Mouse (Mus musculus): Measurements from ENCODE around the gene Ntrk2. TPM values are rescaled to one million over a fixed set of nuclear protein-coding genes. Genes with fewer than 3 reads are reported as not detected.

The Ntrk2 gene
- polyA plus RNA-seq, 1 experiment from 2014 or later, result 4.7 TPM

GRCm38 (mm10) chr13:59117233-59117632 is 310.9 kb downstream of the Ntrk2 start:
- WGBS, result 77% methylated on average over 5 of the region's 5 CpGs
- Histone ChIP-seq H3K4me2 (no peak overlapping the region), H3K36me3 (no peaks in the 10 kb centered on the region)

DNA sequence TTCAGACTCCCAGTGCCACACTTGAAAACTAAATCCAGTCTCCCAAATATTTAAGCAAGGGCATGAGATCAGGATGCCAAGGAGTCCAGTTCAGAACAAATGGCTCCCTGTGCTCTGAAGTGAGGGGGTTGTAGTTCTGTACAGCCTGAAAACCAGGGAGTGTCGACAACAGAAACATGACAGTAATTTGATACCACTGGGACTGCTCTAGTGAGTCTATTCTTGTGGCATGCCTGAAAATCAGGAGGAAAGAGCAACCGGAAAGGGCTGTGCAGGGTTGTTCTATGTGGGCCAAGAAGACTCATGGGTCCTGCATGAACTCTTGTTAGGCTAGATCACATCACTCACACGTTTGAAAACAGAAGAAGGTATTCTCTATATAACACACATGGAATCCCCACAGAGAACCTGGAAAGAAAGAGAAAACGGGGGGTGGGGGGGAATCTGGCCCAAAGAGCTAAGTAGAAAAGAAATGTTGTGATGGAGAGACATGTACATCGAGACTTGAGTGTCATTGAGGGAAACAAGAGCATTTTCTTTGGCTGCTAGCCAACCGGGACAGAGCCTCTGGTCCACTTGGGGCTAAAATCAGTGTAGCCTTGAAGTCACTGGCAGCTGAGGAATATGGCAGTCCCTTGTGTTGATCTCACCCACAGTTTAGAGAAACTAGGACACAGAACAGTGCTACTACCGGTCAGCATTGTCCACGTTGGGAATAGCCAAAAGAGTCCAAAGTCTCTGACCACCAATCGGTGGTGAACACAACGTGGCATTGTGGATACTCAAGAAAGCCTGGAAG is 313.4 kb downstream of the Ntrk2 start:
- H3K4me2 ChIP-seq, result no peak overlapping the region
- H3K9ac ChIP-seq, result no peak overlapping the region
- no peak for ATAC-seq (ENCODE audit: extremely low read depth, insufficient number of reproducible peaks, low FRiP score, low TSS enrichment)
- H3K4me3 ChIP-seq, result no peak overlapping the region
- 0 out of 2 replicates have a peak overlapping the region, but pooled peaks have one; percentile 8 for H3K27ac ChIP-seq (replicated peaks)
- H3K36me3 ChIP-seq, result no peaks in the 10 kb centered on the region
- peaks cover 12% of the 10 kb centered on the region; the same call in 1 of the 2 replicates for H3K9me3 ChIP-seq
- H3K27me3 ChIP-seq (replicated peaks), result no peaks in the 10 kb centered on the region
- H3K4me1 ChIP-seq, result peaks cover 9% of the 10 kb centered on the region
- 51% methylated on average over 10 of the region's 10 CpGs for WGBS

More at GRCm38 (mm10) chr13:59117233-59117632, 310.9 kb downstream of the Ntrk2 start:
- no peaks in the 10 kb centered on the region for H3K27me3 ChIP-seq (replicated peaks)
- peaks cover 9% of the 10 kb centered on the region for H3K4me1 ChIP-seq
- H3K9ac ChIP-seq, result no peak overlapping the region
- no peak overlapping the region for H3K27ac ChIP-seq (replicated peaks)
- peaks cover 14% of the 10 kb centered on the region; the same call in 1 of the 2 replicates for H3K9me3 ChIP-seq
- ATAC-seq (ENCODE audit: extremely low read depth, insufficient number of reproducible peaks, low FRiP score, low TSS enrichment), result no peak
- H3K4me3 ChIP-seq, result no peak overlapping the region

- ATAC-seq (ENCODE audit: extremely low read depth, insufficient number of reproducible peaks, low FRiP score, low TSS enrichment), result no peak
- H3K4me1 ChIP-seq, result peaks cover 6% of the 10 kb centered on the region; the same call in 1 of the 2 replicates
- WGBS, result 67% methylated on average over 7 of the region's 7 CpGs
- H3K9me3 ChIP-seq, result no peaks in the 10 kb centered on the region
- no peaks in the 10 kb centered on the region for H3K27me3 ChIP-seq (replicated peaks)
- no peak overlapping the region for H3K27ac ChIP-seq (replicated peaks)
- no peak overlapping the region for H3K4me3 ChIP-seq
- H3K4me2 ChIP-seq, result no peak overlapping the region
- no peaks in the 10 kb centered on the region for H3K36me3 ChIP-seq
- no peak overlapping the region for H3K9ac ChIP-seq
Observed at GRCm38 (mm10) chr13:59143141-59143744, 336.9 kb downstream of the Ntrk2 start.

DNA sequence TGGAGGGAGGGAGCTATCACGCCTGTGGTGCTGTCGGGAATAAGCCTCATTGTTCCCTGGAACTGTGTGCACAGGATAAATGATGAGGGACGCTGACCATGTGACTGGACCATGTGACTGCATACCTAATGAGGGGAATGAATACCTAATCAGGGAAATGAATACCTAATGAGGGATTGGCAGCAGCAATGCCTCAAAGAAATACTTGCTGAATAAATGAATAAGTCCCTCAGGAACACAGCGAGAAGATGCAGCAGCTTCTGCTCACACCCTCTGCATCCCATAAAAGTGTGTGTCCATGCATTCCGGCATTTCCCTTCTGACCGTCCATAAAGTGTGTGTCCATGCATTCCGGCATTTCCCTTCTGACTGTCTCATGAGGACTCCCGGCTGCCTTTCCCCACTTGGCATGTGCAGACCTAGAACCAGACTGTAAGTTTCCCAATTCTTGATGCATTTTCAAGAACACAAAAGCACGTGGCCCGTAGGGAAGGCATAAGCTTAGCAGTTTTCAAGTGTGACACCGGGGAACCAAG is 338.0 kb downstream of the Ntrk2 start:
- 72% methylated on average over 11 of the region's 11 CpGs for WGBS

DNA sequence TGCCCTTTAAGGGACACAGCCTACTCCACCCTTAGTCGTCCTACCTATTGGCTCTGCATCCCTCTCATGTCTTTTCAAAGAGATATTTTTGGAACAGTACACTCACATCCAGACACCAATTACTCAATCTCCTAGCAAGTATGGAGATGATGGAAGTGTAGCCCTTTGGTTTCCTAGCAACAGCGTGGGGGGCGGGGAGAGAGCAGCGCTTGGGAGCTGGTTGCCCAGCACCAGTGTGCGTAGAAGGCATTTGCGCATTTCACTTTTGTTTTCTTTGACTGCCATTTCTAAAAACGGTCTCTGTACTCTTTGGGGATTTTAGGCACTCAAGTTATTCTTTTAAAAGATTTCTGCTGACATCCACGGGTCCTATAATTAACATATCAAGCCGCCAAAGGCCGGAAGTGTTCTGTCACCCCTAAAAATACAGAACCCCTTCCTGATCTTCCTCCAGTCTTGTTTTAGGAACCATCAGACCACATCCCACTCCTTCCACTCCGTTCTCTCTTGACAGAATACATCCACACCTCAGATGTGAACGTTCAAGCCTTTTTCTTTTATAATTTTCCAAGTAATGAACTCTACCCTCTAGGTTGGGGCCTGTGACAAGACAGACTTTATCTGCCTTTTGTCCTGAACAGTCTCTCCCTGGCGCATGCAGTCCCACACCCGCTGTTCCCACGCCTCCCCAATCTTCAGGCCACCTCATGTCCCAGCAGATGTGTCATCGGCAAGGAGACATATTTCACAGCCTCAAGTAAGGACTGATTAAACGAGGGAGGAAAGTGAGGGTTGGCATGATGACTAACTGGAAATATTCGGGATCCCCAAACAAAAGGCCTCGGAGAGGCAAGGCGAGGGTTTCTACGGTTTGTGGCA is 339.5 kb downstream of the Ntrk2 start:
- Histone ChIP-seq H3K27me3 (replicated peaks) (no peaks in the 10 kb centered on the region), H3K4me1 (peaks cover 6% of the 10 kb centered on the region; the same call in 1 of the 2 replicates), H3K9me3 (no peaks in the 10 kb centered on the region), H3K36me3 (no peaks in the 10 kb centered on the region), H3K4me3 (no peak overlapping the region), H3K9ac (no peak overlapping the region), H3K4me2 (no peak overlapping the region), H3K27ac (replicated peaks) (no peak overlapping the region)
- ATAC-seq (ENCODE audit: extremely low read depth, insufficient number of reproducible peaks, low FRiP score, low TSS enrichment), result no peak
- WGBS, result 55% methylated on average over 21 of the region's 21 CpGs

More for the DNA sequence above, 338.0 kb downstream of the Ntrk2 start:
- H3K27ac ChIP-seq (replicated peaks), result no peak overlapping the region
- no peaks in the 10 kb centered on the region for H3K27me3 ChIP-seq (replicated peaks)
- no peaks in the 10 kb centered on the region for H3K9me3 ChIP-seq
- H3K9ac ChIP-seq, result no peak overlapping the region
- no peaks in the 10 kb centered on the region for H3K36me3 ChIP-seq
- H3K4me1 ChIP-seq, result peaks cover 6% of the 10 kb centered on the region; the same call in 1 of the 2 replicates
- no peak for ATAC-seq (ENCODE audit: extremely low read depth, insufficient number of reproducible peaks, low FRiP score, low TSS enrichment)
- no peak overlapping the region for H3K4me3 ChIP-seq
- H3K4me2 ChIP-seq, result no peak overlapping the region

GRCm38 (mm10) chr13:59146616-59147015 is 340.2 kb downstream of the Ntrk2 start:
- no peak overlapping the region for H3K4me2 ChIP-seq
- no peaks in the 10 kb centered on the region for H3K36me3 ChIP-seq
- H3K9me3 ChIP-seq, result no peaks in the 10 kb centered on the region
- H3K4me1 ChIP-seq, result peaks cover 6% of the 10 kb centered on the region; the same call in 1 of the 2 replicates
- 79% methylated on average over 7 of the region's 7 CpGs for WGBS
- H3K27ac ChIP-seq (replicated peaks), result no peak overlapping the region
- H3K9ac ChIP-seq, result no peak overlapping the region
- no peaks in the 10 kb centered on the region for H3K27me3 ChIP-seq (replicated peaks)
- H3K4me3 ChIP-seq, result no peak overlapping the region
- no peak for ATAC-seq (ENCODE audit: extremely low read depth, insufficient number of reproducible peaks, low FRiP score, low TSS enrichment)

GRCm38 (mm10) chr13:59147976-59148375 is 341.6 kb downstream of the Ntrk2 start:
- Histone ChIP-seq H3K4me3 (no peak overlapping the region), H3K27me3 (replicated peaks) (no peaks in the 10 kb centered on the region), H3K9ac (no peak overlapping the region), H3K36me3 (no peaks in the 10 kb centered on the region), H3K9me3 (no peaks in the 10 kb centered on the region), H3K4me2 (no peak overlapping the region), H3K4me1 (peaks cover 6% of the 10 kb centered on the region; the same call in 1 of the 2 replicates), H3K27ac (replicated peaks) (no peak overlapping the region)
- ATAC-seq (ENCODE audit: extremely low read depth, insufficient number of reproducible peaks, low FRiP score, low TSS enrichment), result no peak
- 76% methylated on average over 4 of the region's 4 CpGs for WGBS

DNA sequence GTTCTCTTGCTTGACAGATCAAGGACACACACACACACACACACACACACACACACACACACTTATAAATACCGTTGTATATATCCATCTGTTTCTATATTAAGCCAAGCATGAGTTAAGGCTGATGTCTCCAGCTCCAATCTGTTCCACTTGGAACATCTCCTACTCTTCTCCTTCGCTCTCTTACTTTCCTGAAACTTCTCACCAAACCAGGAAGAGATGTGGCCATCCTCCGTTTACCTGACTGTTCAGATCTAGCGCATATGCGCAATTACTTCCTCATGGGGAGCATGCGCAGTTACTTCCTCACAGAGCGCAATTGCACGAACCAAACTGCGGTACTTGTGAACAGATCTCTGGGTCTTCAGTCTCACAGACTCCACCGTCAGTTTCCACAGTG is 342.4 kb downstream of the Ntrk2 start:
- H3K9me3 ChIP-seq, result no peaks in the 10 kb centered on the region

GRCm38 (mm10) chr13:59164015-59164414 is 357.6 kb downstream of the Ntrk2 start:
- no peaks in the 10 kb centered on the region for H3K27me3 ChIP-seq (replicated peaks)
- no peak overlapping the region for H3K4me3 ChIP-seq
- no peak overlapping the region for H3K9ac ChIP-seq
- no peak for ATAC-seq (ENCODE audit: extremely low read depth, insufficient number of reproducible peaks, low FRiP score, low TSS enrichment)
- no peaks in the 10 kb centered on the region for H3K4me1 ChIP-seq
- 75% methylated on average over 8 of the region's 8 CpGs for WGBS
- H3K36me3 ChIP-seq, result no peaks in the 10 kb centered on the region
- no peaks in the 10 kb centered on the region for H3K9me3 ChIP-seq
- H3K4me2 ChIP-seq, result no peak overlapping the region
- H3K27ac ChIP-seq (replicated peaks), result no peak overlapping the region

More for the DNA sequence above, 342.4 kb downstream of the Ntrk2 start:
- H3K9ac ChIP-seq, result no peak overlapping the region
- no peak for ATAC-seq (ENCODE audit: extremely low read depth, insufficient number of reproducible peaks, low FRiP score, low TSS enrichment)
- H3K4me1 ChIP-seq, result peaks cover 6% of the 10 kb centered on the region; the same call in 1 of the 2 replicates
- H3K27ac ChIP-seq (replicated peaks), result no peak overlapping the region
- no peaks in the 10 kb centered on the region for H3K36me3 ChIP-seq
- H3K4me3 ChIP-seq, result no peak overlapping the region
- H3K4me2 ChIP-seq, result no peak overlapping the region
- WGBS, result 78% methylated on average over 10 of the region's 10 CpGs
- no peaks in the 10 kb centered on the region for H3K27me3 ChIP-seq (replicated peaks)

DNA sequence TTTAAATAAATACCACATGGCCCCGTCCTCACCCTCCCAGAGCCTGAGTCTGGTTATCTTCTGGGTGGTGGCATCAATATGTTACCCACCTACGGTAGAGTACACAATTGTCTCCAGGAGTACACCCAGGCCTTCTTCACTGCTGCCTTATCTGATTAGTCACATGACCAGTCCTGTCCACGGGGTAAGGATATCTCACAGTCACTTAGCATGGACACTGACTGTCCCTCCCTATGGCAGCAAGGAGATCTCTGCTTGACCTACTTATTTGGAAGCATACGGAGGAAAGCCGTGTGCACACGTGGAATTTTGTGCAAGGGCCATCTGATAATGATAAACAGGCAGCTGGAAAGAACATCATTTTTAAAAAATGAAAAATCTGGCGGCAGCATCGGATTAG is 367.5 kb downstream of the Ntrk2 start:
- Histone ChIP-seq H3K4me3 (no peak overlapping the region), H3K9ac (no peak overlapping the region), H3K4me2 (no peak overlapping the region), H3K4me1 (no peaks in the 10 kb centered on the region), H3K27ac (replicated peaks) (no peak overlapping the region), H3K36me3 (no peaks in the 10 kb centered on the region), H3K27me3 (replicated peaks) (no peaks in the 10 kb centered on the region), H3K9me3 (no peaks in the 10 kb centered on the region)
- no peak for ATAC-seq (ENCODE audit: extremely low read depth, insufficient number of reproducible peaks, low FRiP score, low TSS enrichment)
- 57% methylated on average over 8 of the region's 8 CpGs for WGBS

DNA sequence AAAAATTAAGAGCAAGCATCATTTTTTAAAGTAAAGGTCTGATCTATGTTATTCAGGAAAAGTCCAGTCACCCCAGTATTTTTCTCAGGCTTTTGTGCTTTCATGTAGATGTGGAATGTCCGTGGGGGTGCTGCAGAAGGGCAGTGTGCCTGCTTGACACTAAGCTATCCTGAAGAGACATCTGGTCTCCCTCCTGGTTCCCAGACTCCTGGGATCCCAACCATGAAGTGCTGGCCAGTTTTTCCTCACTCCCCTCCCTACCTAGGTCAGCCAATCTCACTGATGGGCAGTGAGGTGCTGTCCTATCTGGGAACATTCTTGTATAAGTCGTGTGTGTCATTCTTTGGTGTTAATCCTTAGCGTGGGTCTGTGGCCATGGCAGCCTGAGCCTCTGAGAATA is 369.7 kb downstream of the Ntrk2 start:
- no peak for ATAC-seq (ENCODE audit: extremely low read depth, insufficient number of reproducible peaks, low FRiP score, low TSS enrichment)
- Histone ChIP-seq H3K9me3 (no peaks in the 10 kb centered on the region), H3K9ac (no peak overlapping the region), H3K4me2 (no peak overlapping the region), H3K36me3 (no peaks in the 10 kb centered on the region), H3K27me3 (replicated peaks) (no peaks in the 10 kb centered on the region), H3K27ac (replicated peaks) (no peak overlapping the region), H3K4me1 (no peaks in the 10 kb centered on the region), H3K4me3 (no peak overlapping the region)
- 62% methylated on average over 3 of the region's 3 CpGs for WGBS
